Mouse (Mus musculus) ES-Bruce4 (cell line): ENCODE results near the gene Abhd15. TPM values are rescaled to one million over a fixed set of nuclear protein-coding genes. Genes with fewer than 3 reads are reported as not detected.

Experiments used
- H3K27ac ChIP-seq: 2 replicates; pipeline ENCODE4 v1.5.1; 2012; ENCODE audit warnings: low read length, inconsistent platforms; ENCODE audit not compliant: insufficient read depth
- H3K27me3 ChIP-seq: 2 replicates; pipeline ENCODE4 v1.6.1; 2012; ENCODE audit warnings: mild to moderate bottlenecking, low read length, inconsistent platforms; ENCODE audit not compliant: control insufficient read depth, poor library complexity, insufficient read depth, severe bottlenecking
- H3K36me3 ChIP-seq: 2 replicates; pipeline ENCODE4 v1.6.1; 2012; ENCODE audit warnings: inconsistent platforms, mild to moderate bottlenecking, low read length, moderate library complexity; ENCODE audit not compliant: control insufficient read depth, poor library complexity, insufficient read depth, severe bottlenecking
- H3K4me1 ChIP-seq: one replicate; pipeline ENCODE4 v1.8.1; 2011; ENCODE audit warnings: low read length; ENCODE audit not compliant: control insufficient read depth, insufficient read depth
- H3K4me3 ChIP-seq: 2 replicates; pipeline ENCODE4 v1.5.1; 2011; ENCODE audit warnings: low read depth, mild to moderate bottlenecking, low read length
- H3K9ac ChIP-seq: 2 replicates; pipeline ENCODE4 v1.6.1; 2012; ENCODE audit warnings: low read depth, mild to moderate bottlenecking, inconsistent platforms; ENCODE audit not compliant: poor library complexity, severe bottlenecking
- H3K9me3 ChIP-seq: replicated peaks from 2 replicates; pipeline ENCODE4 v1.6.1; 2012; ENCODE audit warnings: mild to moderate bottlenecking, low read length, inconsistent platforms; ENCODE audit not compliant: control insufficient read depth, poor library complexity, insufficient read depth, severe bottlenecking
- CTCF ChIP-seq: IDR thresholded peaks from one replicate; pipeline ENCODE4 v1.8.1; 2011; ENCODE audit warnings: low read depth, low read length
- EP300 ChIP-seq: IDR thresholded peaks from 2 replicates; pipeline ENCODE4 v1.6.1; 2011; ENCODE audit warnings: low read depth, low read length; ENCODE audit not compliant: insufficient read depth
- POLR2A ChIP-seq: IDR thresholded peaks from one replicate; pipeline ENCODE4 v1.8.1; 2011; ENCODE audit warnings: low read length; ENCODE audit not compliant: insufficient read depth
- polyA plus RNA-seq: library from polyadenylated mRNA; stranded (reverse); fragments of >200 nt; gene quantifications from 2 replicates; pipeline ENCODE4 v1.2.4, GENCODE M21; 2011; ENCODE audit warnings: low read depth; ENCODE audit not compliant: missing spikeins, insufficient read depth, insufficient read length

Gene Abhd15
- polyA plus RNA-seq, 1 experiment, result not detected

- TF ChIP-seq CTCF, result no peak
- no peak for TF ChIP-seq POLR2A
- TF ChIP-seq EP300, result no peak
- H3K9ac ChIP-seq, result peak overlapping the region; percentile 94
- peak overlapping the region; percentile 83 for H3K4me3 ChIP-seq
- H3K4me1 ChIP-seq, result peaks cover 15% of the 10 kb centered on the region
- H3K36me3 ChIP-seq, result no peaks in the 10 kb centered on the region; the same call in 1 of the 2 replicates
- H3K27ac ChIP-seq, result no peak overlapping the region
- H3K27me3 ChIP-seq, result peaks cover under 1% of the 10 kb centered on the region
- no peaks in the 10 kb centered on the region for H3K9me3 ChIP-seq
Observed at GRCm38 (mm10) chr11:77494782-77495181, 20.1 kb upstream of the Abhd15 start.

GRCm38 (mm10) chr11:77495507-77495906 lies 19.4 kb upstream of the Abhd15 start:
- no peak overlapping the region for H3K9ac ChIP-seq
- no peak for TF ChIP-seq CTCF
- TF ChIP-seq EP300, result no peak
- TF ChIP-seq POLR2A, result no peak
- no peak overlapping the region for H3K4me3 ChIP-seq
- no peaks in the 10 kb centered on the region; the same call in 1 of the 2 replicates for H3K36me3 ChIP-seq
- H3K9me3 ChIP-seq, result no peaks in the 10 kb centered on the region
- no peaks in the 10 kb centered on the region for H3K27me3 ChIP-seq
- no peak overlapping the region; the same call in 1 of the 2 replicates for H3K27ac ChIP-seq
- peaks cover 17% of the 10 kb centered on the region for H3K4me1 ChIP-seq

- TF ChIP-seq EP300 (peak; percentile 75), POLR2A (no peak), CTCF (peak; percentile 12)
- Histone ChIP-seq H3K36me3 (peaks cover 6% of the 10 kb centered on the region), H3K27me3 (no peaks in the 10 kb centered on the region), H3K27ac (peak overlapping the region; percentile 96), H3K4me3 (peak overlapping the region; percentile 13; the same call in 1 of the 2 replicates), H3K9ac (peak overlapping the region; percentile 31), H3K4me1 (peaks cover 17% of the 10 kb centered on the region), H3K9me3 (no peaks in the 10 kb centered on the region)
Observed at GRCm38 (mm10) chr11:77497341-77497756, 17.6 kb upstream of the Abhd15 start.

- Histone ChIP-seq H3K9me3 (no peaks in the 10 kb centered on the region), H3K36me3 (peaks cover 6% of the 10 kb centered on the region), H3K4me3 (peak overlapping the region; percentile 13; the same call in 1 of the 2 replicates), H3K9ac (peak overlapping the region; percentile 29), H3K27me3 (no peaks in the 10 kb centered on the region), H3K4me1 (peaks cover 17% of the 10 kb centered on the region), H3K27ac (peak overlapping the region; percentile 96)
- TF ChIP-seq CTCF (no peak), POLR2A (no peak), EP300 (peak; percentile 75)
Observed at GRCm38 (mm10) chr11:77497851-77498250, 17.1 kb upstream of the Abhd15 start.

GRCm38 (mm10) chr11:77498261-77499139 lies 16.4 kb upstream of the Abhd15 start:
- Histone ChIP-seq H3K36me3 (peaks cover 6% of the 10 kb centered on the region), H3K4me3 (peak overlapping the region; percentile 3; the same call in 1 of the 2 replicates), H3K27ac (peak overlapping the region; percentile 96), H3K27me3 (no peaks in the 10 kb centered on the region), H3K9ac (peak overlapping the region; percentile 29), H3K9me3 (no peaks in the 10 kb centered on the region), H3K4me1 (peaks cover 21% of the 10 kb centered on the region)
- TF ChIP-seq POLR2A, result no peak
- no peak for TF ChIP-seq EP300
- no peak for TF ChIP-seq CTCF

GRCm38 (mm10) chr11:77499354-77499753 lies 15.6 kb upstream of the Abhd15 start:
- no peaks in the 10 kb centered on the region for H3K9me3 ChIP-seq
- no peak overlapping the region for H3K4me3 ChIP-seq
- peaks cover 9% of the 10 kb centered on the region for H3K36me3 ChIP-seq
- H3K4me1 ChIP-seq, result peaks cover 24% of the 10 kb centered on the region
- H3K27me3 ChIP-seq, result no peaks in the 10 kb centered on the region
- no peak overlapping the region for H3K27ac ChIP-seq
- no peak overlapping the region for H3K9ac ChIP-seq
- TF ChIP-seq CTCF (no peak), EP300 (no peak), POLR2A (no peak)
